Mouse (Mus musculus): ENCODE results near the gene Bri3.

- TF ChIP-seq CTCF (IDR thresholded peaks at IDR 0.05) (no peak), POLR2A (IDR thresholded peaks at IDR 0.05; ENCODE audit: insufficient read depth, low read depth, low read length) (no peak), EP300 (IDR thresholded peaks at IDR 0.05; ENCODE audit: insufficient read depth, low read depth, low read length) (no peak)
Measured at GRCm38 (mm10) chr5:144288391-144288790, 44.2 kb downstream of the Bri3 start.
